Mouse (Mus musculus): ENCODE data around the gene Kcnj6. TPM values are rescaled to one million over a fixed set of nuclear protein-coding genes. Genes with fewer than 3 reads are reported as not detected.

The Kcnj6 gene
- total RNA-seq, 2 experiments from 2014 or later: 88.1 to 95.9 TPM

DNA sequence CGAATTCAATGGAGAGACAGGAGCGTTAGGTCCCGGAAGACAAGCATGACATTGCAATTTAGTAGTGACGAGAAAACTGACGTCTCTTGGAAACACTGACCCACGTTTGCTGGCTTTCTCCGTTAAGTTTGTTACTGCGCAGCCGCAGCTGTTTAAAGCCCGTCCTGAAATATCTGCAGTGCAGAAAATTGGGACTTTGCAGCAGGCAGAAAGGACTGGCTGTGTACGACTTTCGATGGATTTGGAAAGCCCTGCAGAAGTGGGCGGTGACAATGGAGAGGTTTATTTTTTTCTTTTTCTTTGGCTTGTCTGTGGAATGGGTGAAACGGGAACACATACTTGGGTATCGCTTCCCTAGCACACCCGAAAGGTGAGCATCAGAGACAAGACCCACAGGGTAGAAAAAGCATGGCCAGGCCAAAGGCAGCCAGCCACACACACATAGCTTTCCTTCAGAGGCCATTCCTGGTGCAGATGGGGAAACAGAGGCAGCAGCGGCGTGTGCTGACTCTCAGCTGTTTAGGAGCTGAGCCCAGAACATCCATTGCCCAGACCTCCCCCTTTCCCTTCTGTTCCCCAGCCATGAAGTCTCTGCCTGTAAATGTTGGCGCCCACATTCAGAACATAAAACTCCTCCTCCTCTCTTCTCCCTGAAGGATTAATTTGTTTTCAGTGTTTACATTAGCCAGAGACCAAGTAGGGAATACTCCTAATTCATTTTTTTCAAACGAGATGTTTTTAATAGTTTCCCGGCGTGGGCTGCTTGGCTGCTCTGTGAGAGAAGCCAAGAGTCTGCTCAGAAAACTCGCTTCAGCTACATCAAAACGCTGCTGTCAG lies 215.2 kb downstream of the Kcnj6 start:
- peak; percentile 50 to 64 for DNase-seq (ENCODE audit: low spot score in 2 of 2)

DNA sequence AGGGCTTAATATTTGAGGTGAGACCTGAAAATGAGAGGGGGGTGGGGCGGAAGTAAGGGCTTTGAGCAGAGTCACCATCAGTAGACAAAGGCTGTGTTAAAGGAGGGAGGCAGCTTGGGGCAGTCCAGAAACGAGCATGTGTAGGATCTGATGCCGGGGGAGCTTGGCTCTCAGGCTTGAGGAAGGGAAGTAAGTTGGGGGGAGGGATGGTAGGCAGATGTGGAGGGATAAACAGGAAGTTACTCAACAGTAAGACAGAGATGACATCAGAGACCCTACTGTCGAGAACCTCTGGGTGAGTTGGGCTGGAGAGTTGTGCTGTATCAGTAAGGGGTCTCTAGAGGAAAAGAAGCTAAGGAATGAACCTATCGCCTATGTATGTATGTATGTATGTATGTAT lies 223.6 kb downstream of the Kcnj6 start:
- no peak for DNase-seq (ENCODE audit: low spot score in 2 of 2)

DNA sequence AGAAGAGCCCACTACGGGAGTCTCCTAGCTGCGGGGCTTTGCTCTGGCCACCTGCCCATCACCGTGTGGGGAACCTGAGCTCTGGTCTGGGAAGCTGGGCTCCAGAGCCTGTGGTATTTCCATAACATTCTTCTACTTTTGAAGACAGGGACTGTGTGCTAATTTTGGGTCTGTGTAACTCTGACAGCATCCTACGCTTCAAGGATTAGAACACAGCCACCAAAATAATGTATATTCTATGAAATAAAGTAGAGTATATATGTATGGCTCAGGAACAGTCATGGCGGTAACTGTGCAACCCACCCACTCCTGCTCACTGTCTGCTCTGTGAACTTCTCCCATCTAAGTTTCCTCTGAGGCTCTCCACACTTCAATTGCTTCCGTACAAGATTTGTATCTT lies 229.9 kb downstream of the Kcnj6 start:
- DNase-seq (ENCODE audit: low spot score in 2 of 2): no peak

DNA sequence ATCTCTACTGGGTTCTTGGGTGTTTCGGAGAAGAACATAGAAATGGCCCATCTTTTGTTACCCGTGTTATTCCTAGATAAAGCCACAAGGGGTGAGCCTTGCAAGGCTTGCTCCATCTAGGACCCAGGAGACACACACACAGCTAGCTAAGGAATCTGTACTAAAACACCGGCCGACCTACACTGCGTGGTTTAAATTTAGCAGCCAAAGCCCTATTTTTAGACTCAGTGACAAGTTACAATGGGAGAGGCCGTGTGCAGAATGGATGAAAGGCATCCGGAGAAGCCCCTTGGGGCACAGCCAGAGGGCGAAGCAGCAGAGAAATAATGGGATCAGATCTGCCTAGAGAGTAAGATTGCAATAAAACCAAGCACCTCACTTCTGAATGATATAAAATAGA lies 232.4 kb downstream of the Kcnj6 start:
- no peak for DNase-seq (ENCODE audit: low spot score in 2 of 2)

DNA sequence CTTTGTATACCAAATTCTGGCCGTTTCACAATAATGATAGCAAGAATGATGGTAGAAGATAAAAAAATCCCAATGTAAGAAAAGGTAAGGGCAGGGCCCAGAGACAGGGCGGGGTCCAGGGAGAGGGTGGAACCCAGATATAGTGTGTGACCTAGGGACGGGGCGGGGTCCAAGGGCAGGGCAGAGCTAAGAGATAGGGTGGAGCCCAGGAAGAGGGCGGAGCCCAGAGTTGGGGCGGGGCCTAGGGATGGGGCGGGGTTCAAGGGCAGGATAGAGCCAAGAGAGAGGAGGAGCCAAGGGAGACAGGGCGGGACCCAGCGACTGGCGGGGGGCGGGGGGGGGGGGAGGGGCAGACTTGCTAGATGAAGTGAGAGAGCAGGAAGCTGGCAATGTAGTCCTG lies 236.8 kb downstream of the Kcnj6 start:
- DNase-seq (ENCODE audit: low spot score in 2 of 2): no peak

DNA sequence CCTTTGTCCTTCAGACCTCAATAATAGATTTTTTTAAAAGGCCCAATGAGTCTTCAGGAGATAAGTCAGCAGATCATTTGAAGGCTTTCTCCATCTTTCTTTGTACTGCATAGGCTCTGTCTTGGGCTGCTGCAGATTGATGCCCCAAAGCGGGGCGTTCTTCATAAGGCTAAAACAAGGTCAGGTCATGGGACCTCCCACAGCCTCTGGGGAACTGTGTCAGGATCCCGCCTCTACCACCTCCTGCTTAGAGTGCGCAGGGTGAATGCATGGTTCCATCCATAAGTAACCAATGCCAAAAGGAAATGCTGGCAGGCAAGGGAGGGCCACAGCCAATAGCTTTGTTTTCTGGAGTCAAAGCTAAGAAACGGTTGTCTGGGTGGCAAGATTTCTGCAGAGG lies 237.7 kb downstream of the Kcnj6 start:
- no peak for DNase-seq (ENCODE audit: low spot score in 2 of 2)

DNA sequence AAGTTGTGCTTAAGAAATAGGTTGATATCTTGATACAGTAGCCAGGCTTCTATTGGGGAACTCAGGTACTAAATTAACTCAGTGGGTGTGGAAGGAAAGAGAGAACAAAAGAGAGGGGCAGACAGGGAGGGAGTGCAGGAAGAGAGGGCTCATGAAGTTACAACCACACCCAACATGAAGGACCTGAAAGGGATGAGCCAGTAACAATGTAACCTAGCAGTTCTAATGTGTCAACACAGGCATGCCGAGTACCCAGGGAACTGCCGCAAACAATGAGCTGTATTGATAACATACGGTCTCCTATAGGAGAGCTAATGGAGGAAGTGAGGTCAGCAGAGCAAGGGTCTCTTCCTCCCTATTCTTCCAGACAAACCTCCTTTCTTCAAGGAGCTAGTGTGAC lies 238.9 kb downstream of the Kcnj6 start:
- no peak for DNase-seq (ENCODE audit: low spot score in 2 of 2)

DNA sequence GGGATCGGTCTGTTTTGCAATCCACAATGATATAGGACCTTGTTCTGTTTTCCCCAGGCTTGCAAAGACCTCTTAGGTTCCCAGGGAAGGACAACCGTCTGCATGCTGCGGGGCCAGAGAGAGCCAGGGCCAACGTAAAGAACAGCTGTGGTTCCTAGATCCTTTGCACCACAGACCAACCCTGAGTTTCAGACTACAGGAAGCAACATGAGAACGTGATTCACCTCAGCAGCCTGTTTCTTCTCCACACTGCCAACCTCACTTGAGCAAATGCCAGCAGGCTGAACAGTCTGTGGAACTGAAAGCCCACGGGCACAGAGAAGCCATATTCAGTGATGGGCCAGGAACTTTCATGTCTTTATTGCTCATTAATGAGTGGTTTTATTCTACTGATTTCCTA lies 241.1 kb downstream of the Kcnj6 start:
- peak; percentile 29 to 35 for DNase-seq (ENCODE audit: low spot score in 2 of 2)

DNA sequence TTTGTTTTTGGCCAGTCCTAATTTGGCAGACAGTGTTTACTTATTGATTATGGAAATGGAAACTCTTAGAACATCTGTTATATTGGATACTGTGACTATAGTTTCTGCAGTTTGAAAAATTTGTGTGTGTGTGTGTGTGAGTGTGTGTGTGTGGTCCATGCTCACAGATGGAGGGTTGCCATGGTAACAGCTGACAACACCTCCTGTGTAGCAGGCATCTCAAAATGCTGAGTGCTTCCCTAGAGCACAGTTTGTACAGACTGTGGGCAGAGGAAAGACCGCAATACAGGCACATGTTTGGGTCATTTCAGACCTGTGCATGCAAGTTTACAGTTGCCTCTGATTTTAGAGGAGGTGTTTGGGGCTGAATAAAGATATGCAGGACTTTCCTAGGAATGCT lies 244.0 kb downstream of the Kcnj6 start:
- peak; percentile 61 to 88 for DNase-seq (ENCODE audit: low spot score in 2 of 2)

DNA sequence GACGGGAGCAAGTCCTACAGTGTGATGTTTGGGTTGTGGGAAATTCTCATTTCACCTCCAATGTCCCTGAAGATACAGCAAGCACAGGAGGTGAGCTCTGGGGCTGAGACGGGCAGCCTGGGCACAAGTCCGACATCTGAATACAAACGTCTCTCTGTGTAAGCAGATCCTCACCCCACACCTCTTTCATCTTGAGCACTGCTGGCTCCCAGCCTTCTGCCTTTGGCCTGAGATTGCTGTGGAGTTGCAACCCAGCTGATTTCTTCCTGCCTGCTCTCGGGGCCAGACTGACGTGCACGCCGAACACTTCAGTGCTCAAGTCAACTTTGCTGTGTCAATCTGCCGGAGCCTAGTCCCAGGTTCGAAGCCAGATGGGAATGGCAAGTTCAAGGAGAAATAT lies 244.7 kb downstream of the Kcnj6 start:
- DNase-seq (ENCODE audit: low spot score in 2 of 2): no peak

DNA sequence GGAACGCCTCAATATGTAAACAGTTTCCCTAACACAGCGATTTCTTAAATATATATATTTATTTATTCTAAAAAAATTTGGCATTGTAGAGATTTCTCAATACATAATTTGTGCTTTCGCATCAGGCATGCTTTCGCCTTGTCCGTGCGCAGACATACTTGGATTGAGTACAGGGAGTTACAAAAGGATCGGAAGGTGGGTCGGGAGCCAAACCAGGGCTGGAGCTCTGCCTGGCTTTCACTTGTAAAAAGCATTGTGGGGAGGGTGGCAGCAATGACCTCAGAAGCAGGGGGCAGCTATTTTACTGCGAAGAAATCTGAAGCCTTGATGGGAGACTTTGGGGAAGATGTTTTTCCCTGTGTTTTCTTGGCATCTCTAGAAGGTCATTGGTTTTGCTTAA lies 252.5 kb downstream of the Kcnj6 start:
- DNase-seq (ENCODE audit: low spot score in 2 of 2): peak in 1 of 2 experiments; percentile 55

DNA sequence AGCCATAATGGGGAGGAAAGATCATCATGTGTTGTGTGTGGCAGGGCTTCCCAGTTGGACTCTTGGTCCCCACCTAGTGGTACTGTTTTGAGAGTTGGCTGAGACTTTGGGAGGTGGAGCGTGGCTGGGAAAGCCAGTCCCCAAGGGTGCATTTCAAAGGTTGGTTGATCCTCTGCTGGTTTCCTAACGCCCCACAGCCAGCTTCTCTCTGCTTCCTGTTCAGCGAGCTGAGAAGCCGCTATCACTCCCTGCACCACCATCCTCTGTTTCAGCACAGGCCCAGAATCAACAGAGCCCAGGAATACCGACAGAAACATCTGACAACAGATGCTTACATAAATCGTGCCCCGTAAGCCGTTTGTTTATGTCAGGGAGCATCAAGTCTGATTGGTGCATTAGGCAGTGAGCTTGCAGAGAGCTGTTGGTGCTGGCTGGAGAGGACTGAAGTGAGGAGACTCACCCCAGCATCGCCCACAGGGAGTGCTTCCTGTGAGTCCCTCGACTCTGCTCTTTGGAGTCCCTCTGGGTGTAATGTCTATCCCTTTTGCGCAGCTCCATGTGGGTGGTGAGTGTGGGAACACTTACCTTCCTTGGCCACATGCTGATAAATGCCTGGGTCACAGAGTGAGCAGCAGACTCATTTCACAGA lies 253.5 kb downstream of the Kcnj6 start:
- DNase-seq (ENCODE audit: low spot score in 2 of 2): peak; percentile 24 to 39

DNA sequence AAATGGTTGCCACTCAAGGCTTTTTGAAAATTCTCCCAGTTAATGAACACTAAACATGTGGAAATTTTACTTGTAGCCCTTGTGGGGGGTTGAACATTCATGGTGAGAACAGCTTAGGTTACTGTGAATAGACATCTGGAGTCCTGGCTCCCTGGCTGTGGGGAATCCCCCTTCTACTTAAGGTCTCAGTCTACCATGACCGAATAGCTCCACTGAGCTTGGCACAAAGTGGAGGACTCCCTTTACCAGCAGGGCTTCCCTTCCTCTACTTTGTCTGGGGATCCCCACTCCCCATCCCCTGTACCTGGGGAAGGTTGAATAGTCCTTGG lies 260.2 kb downstream of the Kcnj6 start:
- no peak for DNase-seq (ENCODE audit: low spot score in 2 of 2)

DNA sequence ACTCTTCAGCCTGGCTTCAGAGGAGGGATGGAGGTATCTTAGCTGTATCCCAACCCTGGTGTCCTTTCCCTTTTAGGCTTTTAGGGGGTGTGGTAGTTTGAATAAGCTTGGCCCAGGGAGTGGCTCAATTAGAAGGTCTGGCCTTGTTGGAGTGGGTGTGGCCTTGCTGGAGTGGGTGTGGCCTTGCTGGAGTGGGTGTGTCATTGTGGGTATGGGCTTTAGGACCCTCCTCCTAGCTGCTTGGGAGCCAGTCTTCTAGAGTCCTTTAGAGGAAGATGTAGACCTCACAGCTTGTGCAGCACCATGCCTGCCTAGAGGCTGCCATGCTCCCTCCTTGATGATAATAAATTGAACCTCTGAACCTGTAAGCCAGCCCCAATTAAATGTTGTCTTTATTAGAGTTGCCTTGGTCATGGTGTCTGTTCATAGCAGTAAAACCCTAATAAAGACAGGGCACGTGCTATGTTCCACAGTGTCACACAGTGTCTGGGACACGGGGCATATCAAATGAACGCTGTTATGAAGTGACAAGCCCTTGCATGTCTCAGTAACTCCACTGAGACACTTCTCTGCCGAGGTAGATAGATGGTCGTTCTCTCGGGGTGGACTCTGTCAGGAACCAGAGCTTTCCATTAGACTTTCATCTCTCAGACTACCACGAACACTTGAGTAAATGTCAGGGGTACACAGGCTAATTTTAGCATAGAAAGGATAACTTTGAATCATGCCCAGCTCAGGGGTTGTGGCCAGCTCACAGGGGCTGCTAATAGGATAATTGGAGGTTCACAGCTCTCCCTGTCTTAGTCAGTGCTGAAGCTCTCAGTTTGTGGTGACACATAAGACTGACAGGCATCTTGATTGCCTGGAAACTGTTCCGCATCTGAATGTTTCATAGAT lies 260.8 kb downstream of the Kcnj6 start:
- no peak for DNase-seq (ENCODE audit: low spot score in 2 of 2)

DNA sequence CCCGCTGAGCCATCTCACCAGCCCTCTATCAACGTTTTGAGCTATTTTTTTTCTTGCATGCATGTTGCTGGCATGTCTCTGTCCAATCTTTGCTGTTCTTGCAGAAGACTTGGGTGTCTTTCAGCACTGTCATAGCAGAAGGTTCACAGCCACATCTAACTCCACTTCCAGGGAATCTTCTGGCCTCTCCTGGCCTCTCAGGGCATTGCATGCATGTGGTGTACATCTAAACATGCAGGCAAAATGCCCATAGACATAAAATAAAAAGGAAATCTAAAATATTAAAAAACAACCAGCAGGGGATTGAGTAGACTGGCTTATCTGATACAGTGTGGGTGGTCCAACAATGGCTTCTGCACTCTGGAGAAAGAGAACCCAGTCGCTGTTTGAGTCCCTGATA lies 262.0 kb downstream of the Kcnj6 start:
- no peak for DNase-seq (ENCODE audit: low spot score in 2 of 2)

DNA sequence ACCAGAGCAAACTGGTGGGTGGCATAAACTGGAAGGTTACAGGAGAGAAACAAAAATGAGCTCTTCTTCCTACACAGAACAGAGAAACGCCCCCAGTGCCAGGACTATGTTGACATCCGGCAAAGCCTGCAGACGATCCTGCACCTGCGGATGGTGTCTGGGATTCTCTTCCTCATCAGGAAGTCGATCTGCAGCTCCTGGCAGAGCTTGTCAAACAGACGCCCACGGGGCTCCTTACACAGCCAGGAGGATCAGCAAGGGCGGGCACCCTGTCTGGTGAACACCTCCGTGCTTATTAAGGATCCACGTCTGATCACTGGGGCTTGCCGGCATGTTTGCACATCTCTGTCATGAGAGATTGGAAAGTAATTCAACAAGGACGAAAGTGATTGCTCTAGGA lies 266.5 kb downstream of the Kcnj6 start:
- no peak for DNase-seq (ENCODE audit: low spot score in 2 of 2)

DNA sequence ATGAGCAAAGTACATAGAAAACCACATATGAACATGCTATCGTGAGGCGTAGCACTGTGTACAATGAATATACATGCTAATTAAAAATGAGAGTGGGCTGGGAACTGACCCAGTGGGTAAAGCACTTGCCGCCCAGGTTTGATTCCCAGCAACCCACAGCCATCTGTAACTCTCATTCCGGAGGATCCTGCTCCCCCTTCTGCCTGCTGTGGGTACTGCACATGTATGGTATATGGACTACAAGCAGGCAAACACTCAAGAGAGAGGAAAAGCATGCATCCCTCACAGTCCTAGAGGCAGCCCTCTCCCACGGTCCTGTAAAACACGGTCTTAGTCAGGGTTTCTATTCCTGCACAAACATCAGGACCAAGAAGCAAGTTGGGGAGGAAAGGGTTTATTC lies 268.3 kb downstream of the Kcnj6 start:
- no peak for DNase-seq (ENCODE audit: low spot score in 2 of 2)

DNA sequence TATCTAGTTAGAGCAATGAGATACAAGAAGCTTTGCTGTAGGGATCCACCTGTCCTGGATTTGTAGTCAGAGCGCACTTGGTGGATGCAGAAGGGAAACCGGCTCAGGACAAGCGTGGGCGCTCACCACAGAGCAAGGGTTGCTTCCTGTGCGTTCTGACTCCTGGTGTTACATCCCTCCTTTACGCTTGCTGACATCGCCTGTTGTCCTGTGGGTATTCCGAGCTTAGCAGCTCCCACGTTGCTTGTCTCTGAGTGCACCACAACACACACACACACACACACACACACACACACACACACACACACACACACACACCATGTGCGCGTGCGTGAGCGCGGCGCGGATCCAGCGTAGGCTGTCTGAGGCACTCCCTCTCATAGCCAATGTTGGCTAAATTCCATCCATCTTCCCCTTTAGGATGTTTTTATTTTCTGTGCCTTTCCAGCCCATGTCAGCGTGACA lies 272.7 kb downstream of the Kcnj6 start:
- DNase-seq (ENCODE audit: low spot score in 2 of 2): peak; percentile 52 to 64

DNA sequence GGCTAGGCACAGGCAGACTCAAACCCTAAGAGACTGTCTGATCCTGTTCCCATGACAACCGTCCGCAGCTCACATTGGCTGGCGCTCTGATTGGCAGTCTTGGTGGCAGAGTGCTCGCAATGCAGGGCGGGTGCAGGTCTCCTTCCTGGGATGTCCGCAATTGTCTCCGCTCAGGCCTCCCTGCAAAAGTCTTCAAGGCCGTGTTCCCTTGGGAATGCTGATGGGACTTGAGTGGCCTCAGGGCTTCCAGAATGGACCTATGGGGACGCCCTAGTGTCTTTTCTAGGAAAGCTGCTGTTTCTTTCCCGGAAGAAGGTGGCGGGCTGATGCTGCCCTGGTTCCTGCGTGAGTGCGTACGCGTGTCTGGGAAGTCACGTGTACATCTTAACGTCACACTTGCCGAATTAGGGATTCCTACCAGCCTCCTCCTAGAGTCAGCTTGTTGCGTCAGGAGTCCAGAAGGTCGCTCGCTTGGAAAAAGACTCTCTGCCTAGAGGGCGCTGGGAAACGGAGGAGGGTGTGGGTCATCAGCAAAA lies 273.4 kb downstream of the Kcnj6 start:
- DNase-seq (ENCODE audit: low spot score in 2 of 2): peak; percentile 89 to 91

DNA sequence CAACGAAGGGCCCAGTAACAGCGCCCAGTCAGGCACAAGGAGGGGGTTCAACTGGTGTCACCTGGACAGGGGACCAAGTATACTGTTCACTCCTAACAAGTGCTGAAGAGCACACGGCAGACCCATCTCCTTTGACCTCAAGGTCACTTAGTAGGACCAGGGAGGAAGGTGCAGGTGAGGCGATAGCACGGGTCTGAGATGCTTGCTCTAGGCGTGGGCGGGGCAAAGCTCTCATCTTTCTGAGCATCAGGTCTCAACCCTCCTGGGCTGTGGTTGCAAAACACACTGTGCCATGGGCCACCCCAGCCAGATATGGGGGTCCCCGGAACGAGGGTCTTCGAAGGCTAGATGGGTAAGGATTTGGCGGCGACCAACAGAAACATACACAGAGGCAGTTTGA lies 274.6 kb downstream of the Kcnj6 start:
- no peak for DNase-seq (ENCODE audit: low spot score in 2 of 2)

DNA sequence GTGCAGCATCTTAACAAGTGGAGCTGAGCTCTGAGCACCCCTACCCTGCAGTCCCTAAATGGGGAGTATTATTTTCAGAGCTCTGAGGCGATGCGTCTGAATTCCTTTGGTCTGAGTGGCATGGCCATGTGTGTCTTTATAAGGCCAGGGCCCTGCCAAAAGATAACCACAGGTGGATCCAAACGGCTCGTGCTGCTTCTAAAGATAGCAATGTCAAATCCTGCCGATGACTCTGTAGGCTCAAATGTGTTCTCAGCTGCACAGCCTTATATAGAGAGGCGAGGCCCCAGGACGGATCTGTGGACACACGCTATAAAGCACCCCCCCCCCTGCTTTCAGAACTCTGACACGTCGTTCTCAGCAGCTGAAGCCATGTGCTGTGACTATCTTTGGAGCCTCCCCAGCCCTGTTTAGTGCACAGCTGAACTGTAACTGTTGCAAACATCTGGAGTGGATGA lies 275.9 kb downstream of the Kcnj6 start:
- DNase-seq (ENCODE audit: low spot score in 2 of 2): no peak
